Mouse (Mus musculus): ENCODE data around the gene Drd4.
"Not testable (repeated sequence)": the region's sequence is repeated elsewhere in the genome, so short reads cannot be mapped to it uniquely, and the experiment has no call there.

Drd4 gene

DNA sequence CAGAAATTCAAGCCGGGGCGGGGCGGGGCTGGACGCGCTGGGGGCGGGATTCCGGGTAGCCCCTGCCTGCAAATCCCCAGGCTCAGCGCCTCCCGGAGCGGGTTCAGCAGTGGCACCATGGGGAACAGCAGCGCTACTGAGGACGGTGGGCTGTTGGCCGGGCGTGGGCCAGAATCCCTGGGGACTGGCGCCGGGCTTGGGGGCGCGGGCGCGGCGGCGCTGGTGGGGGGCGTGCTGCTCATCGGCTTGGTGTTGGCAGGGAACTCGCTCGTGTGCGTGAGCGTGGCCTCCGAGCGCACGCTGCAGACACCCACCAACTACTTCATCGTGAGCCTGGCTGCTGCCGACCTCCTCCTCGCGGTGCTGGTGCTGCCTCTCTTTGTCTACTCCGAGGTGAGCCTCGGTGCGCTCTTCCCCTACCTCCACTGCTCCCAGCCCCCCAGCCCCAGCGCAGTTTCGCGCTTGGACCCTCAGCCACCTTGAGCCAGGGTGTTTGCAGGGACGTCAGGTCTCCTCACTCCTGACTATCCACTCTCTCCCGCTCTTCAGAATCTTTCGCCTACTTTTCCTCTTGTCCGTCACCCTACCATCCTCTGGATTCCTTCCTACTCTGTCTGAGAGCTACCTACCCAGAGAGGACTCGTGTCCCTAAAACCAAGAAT is at the start of gene Drd4:
Drd4 (plus strand) TSS at position 86 of the 662 bp plus-strand sequence.
- peak; percentile 52 for DNase-seq (ENCODE audit: low spot score)

DNA sequence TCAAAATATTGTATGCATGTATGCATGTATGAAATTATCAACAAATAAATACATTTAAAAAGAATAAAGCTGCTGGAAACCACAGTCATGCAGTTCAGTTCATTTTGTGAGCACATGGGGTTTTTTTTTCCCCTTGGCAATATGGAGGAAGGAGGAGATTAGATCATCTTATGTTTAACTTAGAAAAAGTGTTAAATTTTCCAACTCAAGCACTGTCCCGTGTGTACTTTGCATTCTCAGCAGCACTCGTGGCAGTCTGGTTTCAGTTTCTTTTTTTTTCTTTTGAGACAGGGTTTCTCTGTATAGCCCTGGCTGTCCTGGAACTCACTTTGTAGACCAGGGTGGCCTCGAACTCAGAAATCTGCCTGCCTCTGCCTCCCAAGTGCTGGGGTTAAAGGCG is 41.3 kb upstream of the Drd4 start:
- not testable (repeated sequence) for DNase-seq (ENCODE audit: low spot score)

DNA sequence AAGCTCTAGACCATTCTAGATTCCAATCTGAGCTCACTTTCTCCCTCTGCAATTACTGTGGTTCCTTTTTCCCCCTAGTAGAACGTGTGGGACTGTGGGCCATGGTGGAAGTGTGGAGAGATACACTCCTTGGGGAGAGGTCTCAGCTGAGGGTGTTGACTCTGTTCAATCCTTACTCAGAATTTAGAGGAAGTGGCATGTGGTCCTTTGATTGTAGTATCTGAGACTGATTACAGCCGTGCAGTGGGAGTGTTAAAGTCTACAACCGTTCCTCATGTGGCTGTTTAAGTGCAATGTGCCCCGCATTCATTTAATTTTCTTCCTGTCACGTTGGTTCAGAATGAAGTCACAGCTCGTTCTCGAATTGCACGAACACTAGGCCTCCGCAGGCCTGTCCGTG is 35.6 kb upstream of the Drd4 start:
- DNase-seq (ENCODE audit: low spot score): no peak

DNA sequence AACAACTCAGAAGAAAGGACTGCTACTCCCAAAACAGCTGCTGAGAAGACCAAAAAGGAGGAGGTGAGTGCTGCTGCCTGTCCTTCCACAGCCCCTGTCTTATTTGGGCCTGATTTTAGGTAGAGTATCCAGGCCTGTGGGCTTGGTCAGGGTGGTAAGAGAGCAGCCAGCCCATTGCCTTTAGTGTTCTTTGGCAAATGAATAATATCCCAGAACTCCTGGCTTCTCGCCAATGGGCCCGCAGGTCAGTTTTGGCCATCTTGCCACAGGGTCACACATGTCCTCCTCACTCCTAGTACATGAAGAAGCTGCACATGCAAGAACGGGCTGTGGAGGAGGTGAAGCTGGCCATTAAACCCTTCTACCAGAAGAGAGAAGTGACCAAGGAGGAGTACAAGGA is 30.3 kb upstream of the Drd4 start:
- DNase-seq (ENCODE audit: low spot score): no peak

DNA sequence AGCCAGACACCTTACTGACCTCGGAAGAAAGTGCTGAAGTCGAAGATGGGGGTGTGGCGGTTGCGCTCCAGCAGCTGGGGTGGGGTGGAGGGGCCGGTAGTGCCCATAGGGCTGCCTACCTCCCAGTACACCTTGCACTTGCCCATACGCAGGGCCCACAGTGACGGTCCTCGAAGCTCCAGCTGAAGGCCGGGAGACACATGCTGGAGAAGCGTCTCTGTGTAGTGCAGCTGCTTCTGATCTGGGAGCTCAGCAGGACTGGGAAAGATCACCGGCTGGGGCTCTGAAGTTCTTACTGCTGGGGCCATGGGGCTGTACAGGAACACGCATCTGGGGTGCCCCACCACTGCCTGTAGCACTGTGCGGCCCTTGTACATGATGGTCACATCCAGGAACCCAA is 28.2 kb upstream of the Drd4 start:
- no peak for DNase-seq (ENCODE audit: low spot score)

DNA sequence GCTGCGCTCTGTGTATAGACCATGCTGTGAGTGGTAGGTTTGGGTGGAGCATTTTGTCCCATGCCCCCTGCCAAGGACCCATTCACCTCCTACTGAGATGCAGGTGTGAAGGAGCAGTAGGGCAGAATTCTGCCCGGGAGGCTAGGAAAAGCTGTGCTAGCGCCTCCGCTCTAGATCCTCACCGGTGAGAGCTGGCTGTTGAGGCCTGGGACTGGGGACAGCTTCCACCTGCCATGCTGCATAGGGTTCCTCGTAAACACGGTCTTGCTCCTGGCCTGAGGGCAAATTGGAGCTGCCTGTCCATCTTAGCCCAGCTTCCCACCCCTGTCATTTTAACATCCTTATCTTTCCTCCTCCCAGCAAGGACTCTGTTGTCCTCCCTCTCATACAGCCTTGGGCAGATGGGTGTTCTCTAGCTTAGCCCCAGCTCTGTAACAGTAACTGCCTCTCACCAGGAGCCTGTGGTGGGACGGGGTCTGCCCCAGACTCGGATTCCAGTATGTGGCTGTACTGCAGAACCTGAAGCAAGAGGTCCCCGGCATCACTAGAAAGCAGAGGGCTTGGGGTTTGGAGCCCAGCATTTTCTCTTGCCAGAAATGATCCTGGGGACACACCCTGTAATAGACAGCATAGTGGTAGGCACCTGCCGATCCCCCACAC is 27.6 kb upstream of the Drd4 start:
- no peak for DNase-seq (ENCODE audit: low spot score)

DNA sequence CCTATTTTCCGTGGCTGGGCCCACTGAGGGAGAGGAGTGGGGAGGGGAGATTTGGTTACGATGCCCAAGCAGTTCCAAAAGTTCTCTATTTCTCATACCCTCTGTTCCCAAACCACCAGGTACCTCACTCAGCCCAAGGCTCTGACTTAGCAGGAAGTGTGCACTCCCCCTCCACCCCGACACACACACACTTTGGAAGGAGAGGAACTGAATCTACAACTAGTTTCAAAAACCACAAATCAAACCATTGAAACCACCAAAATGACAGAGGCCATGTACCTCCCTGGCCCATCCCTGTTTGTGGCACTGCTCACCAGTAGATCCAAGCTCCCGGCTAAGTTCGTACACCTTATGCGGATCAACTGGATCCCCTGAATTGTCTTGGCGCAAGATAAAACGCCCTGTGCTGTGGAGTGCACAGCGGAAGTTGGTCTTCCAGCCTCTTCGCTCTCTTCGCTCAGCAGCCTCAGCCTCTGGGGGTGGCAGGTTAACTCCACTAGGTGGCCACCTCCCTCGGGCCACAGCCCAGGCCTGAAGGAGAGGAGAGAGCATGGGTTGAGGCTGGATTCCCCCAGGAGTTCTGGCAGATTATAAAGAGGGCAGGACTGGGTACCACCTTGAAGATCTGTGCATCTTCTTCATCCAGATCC is 26.9 kb upstream of the Drd4 start:
- peak; percentile 49 for DNase-seq (ENCODE audit: low spot score)

DNA sequence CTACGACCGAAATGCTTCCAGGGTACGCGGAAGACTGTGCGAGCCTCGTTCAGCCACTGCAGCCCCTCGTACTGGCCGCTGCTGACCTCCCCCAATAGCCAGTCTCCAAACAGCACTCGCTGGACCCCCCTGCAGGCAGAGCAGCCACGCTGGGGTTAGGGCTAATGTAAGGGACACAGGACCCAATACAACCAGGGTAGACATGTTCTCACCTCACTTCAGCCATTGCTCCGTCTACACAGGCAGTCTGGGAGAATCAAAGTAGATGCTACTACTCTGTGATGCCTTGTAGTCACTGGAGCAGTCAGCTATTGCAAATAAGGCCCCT is 26.4 kb upstream of the Drd4 start:
- DNase-seq (ENCODE audit: low spot score): peak; percentile 15

DNA sequence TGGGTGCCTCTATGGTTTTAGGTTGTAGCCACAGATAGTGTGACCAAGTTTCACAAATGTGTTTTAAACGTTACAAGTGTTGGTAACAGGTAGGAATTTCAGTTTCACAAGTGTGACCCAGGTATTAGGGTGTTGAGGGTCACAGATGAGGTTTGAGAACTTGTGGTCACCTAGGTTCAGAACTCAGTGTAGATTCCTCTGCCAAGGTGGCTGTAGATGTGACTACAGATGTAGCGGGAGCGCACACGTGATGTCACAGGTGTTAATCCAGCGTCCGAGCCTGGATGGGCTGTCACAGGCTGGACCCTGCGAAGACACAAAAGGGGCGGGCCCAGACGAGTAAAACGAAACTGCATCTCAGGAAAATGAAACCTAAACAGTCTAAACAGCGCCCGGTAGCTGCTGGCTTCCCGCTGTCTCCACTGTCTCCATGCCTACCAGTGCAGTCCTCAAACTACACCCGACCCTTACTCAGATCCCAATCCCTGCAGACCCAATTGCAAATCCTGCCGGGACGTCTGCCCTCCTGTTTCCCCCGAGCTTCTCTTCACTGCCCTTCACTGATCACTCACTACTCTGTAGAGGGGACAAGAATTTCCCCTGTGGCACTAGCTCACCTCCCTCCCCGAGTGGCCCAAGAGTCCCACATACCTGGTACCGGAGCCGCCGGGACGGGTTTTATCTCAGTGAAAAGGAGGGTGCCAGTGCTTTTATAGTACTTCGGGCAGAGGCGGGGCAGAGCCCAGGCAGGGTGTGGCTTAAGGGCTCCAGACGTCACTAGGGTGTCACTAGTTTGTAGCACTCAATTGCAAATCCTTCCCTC is 25.9 kb upstream of the Drd4 start, which contains the start of gene Irf7:
Irf7 (minus strand) TSS at position 743 of the 823 bp plus-strand sequence.
- peak; percentile 27 for DNase-seq (ENCODE audit: low spot score)

DNA sequence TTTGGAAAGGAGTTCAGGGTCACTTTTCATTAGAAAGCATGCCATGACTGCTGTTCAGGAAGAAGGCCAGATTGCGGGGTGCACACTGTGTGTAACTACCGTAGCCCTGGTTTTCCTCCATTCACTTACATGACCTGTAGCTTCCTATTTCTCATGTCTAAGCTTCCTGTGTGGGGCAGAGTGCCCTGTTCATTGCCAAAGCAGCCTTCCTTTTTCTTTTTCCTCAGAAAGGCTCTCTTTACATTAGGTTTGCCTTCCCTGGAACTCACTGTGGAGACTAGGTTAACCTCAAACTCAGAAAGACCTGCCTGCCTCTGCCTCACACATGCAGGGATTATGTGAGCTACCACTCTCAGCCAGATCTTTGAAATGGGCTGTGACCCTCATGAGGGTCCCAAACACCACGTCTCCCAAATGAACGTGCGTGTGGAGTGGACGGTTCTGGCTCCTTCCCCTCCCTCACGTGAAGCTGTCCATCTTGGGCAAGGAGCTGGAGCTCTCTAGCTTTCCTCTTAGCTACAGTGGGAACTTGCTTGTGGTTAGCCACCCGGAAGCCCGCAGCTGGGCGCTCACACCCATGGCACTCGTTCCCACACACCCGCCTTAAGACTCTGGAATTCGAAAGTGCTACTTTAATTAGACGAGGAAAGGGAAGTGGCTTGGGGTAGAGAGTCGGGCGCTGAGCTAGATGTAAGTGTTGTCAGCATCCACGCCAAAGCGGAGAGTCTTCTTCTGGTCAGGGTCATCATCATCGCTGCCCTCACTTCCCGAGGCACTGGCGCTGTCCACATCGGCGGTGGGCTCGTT is 23.1 kb upstream of the Drd4 start:
- DNase-seq (ENCODE audit: low spot score): no peak

DNA sequence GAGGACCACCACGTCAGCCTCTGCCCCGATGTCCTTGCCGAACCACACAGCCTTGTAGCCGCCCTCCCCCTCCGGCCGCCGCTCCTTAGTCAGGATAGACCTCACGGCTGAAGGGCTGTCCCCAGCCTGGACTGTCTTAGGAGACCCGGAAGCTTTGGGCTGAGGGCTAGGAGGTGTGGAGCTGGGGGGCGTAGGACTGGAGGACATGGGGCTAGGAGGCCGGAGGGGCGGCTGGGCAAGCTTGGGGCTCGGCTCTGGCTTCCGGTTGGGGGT is 22.6 kb upstream of the Drd4 start:
- no peak for DNase-seq (ENCODE audit: low spot score)

DNA sequence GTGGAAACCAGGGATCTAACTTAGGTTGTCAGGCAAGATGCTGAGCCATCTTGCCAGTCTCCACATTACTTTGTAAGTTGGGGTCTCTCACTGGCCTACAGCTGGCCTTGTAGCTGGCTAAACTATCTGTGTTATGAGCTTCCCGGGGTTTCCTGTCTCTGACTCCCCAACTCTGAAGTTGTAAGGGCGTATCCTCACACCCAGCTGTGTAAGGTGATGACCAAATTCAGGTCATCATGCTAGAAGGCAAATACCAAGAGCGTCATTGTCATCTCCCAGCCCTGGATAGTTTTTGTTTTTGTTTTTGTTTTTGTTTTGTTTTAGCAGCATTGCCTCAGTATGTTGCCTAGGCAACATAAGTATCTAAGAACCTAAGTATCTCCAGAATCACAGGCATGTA is 21.2 kb upstream of the Drd4 start:
- no peak for DNase-seq (ENCODE audit: low spot score)

DNA sequence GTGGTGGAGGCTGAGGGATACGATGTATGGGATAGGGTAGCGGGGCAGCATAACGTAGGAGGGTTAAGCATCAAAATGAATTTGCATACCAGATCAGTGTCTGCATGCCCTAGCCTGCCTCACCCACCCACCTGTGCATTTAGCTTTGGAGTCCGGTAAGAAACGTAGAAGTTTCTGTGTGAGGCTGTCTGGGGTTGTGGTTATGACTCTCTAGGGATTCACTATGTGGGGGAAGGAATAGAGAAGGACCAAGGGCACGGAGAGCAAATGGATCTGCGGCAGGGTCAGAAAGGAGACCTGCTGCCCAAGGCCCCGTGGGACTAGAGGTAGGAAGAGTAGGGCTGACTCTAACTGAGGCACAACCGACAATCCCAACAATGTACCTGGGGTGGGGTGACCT is 16.4 kb upstream of the Drd4 start:
- DNase-seq (ENCODE audit: low spot score): no peak

DNA sequence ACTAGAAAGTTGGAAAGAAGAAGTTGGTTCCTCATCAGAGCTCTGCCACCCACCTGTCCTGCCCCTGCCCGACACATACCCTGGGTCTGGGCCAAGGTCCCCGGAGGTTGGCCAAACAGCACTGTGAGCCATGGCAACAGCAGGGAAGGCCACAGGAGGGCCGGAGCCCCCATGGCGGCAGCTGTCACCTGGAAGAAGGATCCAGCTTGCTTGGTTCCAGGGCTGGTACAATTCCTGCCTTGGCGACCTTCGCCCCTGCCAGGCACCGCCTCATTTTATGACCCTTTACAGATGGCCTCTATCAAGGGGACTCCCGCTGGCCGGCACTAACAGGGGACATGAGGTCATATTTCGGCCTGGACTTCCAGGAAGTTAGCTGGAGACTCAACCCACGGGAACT is 15.3 kb upstream of the Drd4 start, which contains the start of gene Cdhr5:
Cdhr5 (minus strand) TSS at position 241 of the 400 bp plus-strand sequence.
- DNase-seq (ENCODE audit: low spot score): no peak

DNA sequence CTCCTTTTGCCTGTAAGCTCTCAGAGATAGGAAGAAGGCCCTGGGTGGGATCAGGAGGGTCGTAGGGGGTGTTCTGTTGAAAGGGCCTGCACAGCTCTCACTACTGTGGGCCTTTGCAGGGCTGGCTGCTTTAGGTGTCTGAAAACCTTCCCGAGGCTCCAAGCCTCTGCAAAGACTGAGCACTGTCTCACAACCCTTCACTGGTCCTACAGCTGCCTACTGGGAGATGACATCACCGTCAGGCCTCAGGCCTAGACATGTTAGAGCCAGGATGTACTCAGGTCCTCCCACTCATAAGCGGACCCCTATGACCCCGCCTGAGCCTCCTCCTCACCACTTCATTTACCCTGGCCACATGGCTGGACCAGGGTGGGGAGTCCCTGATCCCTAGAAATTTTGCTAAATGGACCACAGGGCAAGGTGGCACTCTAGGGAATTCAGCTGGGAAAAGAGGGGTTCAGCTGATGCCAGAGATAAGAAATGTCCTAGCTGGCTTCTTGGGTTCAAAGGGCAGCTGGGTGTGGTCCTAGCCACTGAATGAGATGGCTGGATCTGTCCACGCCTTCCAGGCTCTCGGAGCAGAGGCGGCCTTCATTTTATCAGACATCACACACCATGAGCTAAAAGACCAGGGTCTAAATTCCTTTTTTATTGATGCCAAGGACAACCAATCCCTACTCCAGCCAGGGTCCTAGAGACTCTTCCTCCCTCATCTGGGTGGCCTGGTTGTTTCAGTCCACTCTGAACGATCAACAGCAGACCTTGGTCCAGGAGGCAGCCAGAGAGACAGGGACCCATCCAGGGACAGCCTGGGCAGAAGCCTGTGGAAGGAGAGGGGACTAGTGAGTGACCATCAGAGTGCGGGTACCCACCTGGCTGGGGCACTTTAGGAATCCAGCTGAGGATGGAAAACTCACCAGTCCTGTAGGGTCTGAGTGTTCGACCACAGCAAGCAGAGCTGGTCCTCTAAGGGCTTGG is 13.8 kb upstream of the Drd4 start:
- no peak for DNase-seq (ENCODE audit: low spot score)

DNA sequence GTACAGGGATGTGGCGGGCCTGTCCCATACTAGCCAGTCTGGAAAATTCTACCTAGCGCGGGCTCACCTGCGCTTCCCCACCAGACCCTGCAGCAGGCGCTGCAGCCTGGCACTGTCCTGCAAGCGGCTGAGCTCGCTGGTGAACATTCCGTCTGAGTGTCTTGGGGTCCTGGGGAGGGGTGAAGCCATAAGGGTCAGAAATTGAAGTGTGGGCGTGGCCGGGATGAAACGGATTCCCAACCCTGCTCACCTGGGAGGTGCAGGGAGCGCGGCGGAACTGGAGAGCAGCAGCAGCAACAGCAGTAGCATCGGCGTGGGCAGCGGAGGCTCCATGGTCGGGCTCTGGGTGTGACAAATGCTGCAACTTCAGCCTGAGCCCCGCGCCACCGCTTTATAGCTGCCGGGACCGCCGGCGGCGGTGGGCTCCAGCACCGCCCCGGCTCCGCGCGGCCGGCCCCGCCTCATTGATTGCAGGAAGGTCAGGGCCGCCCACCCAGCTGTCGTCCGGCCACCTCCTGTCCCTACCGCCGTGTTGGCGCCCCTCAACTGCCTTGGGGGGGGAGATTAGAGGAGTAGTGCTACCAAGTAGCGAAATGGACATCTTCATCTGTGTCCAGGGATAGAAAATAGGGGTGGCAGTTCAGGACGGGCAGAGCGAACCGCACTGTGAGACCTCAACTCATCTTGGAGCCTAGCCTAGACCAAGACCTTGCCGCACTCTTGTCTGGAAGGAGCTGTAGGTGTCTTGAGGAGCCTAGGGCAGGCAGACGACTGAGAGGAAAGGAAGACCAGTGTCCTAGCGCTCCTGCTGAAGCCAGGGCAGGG is 12.8 kb upstream of the Drd4 start, which contains the start of gene Sct:
Sct (minus strand) TSS at position 368 of the 825 bp plus-strand sequence.
- DNase-seq (ENCODE audit: low spot score): peak; percentile 68

DNA sequence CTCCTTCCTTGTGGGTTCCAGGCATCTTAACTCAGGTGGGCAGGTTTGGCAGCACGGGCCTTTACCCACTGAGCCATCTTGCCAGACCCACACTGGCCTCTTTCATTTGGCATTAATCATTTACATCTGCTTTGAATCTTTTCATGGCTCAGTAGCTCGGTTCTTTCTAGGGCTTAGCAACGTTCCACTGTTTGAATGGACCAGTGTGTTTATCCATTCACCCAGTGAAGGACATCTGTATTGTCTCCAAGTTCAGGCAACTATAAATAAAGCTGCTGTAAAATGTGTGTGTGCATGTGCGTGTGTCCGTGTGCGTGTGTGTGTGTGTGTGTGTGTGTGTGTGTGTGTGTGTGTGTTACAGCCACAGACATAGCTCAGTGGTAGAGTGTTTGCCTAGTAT is 10.4 kb upstream of the Drd4 start:
- no peak for DNase-seq (ENCODE audit: low spot score)

DNA sequence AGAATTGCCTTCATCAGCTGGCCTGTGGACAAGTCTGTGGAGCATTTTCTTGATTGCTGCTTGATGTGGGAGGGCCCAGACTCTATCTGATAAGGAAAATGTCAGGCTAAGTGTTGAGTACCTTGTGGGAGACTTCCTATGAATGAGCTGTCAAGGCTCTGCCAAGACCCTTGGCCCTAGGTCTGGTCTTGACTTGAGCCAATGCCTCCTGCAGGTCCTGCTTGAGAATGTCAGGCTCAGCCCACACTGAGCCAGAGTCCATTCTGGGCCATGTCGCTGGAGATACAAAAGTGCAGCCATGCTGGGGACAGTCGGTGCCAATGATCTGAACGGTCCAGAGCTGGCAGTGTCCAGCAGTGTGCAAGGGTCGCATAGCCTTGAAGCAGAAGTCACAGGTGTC is 9.1 kb upstream of the Drd4 start:
- DNase-seq (ENCODE audit: low spot score): no peak

DNA sequence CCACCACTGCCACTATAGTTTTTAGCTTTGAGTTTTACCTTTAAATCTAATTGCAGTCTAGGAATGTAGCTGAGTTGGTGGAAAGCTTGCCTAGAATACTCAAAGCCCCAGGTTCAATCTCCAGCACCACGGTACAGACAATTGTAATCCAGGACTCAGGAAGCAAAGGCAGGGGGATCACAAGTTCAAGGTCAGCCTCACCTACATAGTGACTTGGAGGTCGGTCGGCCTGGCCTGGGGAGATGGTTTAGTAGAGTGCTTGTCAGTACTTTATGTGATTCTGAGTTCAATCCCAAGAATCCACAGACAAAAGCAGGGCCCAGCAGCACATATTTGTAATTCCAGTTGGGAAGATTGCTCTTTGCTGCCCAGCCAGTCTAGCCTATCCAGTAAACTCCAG is 3.8 kb upstream of the Drd4 start:
- DNase-seq (ENCODE audit: low spot score): no peak
